Mouse (Mus musculus): ENCODE data around the gene Sh2d3c. TPM values are rescaled to one million over a fixed set of nuclear protein-coding genes. Genes with fewer than 3 reads are reported as not detected.

Sh2d3c gene
- polyA plus RNA-seq, 1 experiment from 2014 or later = 13.1 TPM

- ATAC-seq (ENCODE audit: insufficient number of reproducible peaks, low FRiP score, low TSS enrichment, low read depth) = no peak
- Histone ChIP-seq H3K9me3 (ENCODE audit: control insufficient read depth, low read length) (no peaks in the 10 kb centered on the region), H3K9ac (ENCODE audit: low read length) (no peak overlapping the region), H3K4me3 (ENCODE audit: low read depth, low read length) (no peak overlapping the region), H3K27me3 (ENCODE audit: control insufficient read depth, insufficient read depth, low read length) (no peaks in the 10 kb centered on the region), H3K4me2 (ENCODE audit: low read depth, severe bottlenecking) (no peak overlapping the region), H3K36me3 (ENCODE audit: control insufficient read depth, insufficient read depth, low read length) (no peaks in the 10 kb centered on the region), H3K4me1 (ENCODE audit: control insufficient read depth, insufficient read depth, low read length) (peaks cover 11% of the 10 kb centered on the region; the same call in 1 of the 2 replicates), H3K27ac (replicated peaks; ENCODE audit: low read depth, low read length) (no peak overlapping the region)
- WGBS = 29% methylated on average over 12 of the region's 12 CpGs
- DNase-seq (ENCODE audit: low spot score) = no peak
Measured at GRCm38 (mm10) chr2:32771886-32772285, 51.0 kb downstream of the Sh2d3c start.

GRCm38 (mm10) chr2:32772626-32773279 is 51.9 kb downstream of the Sh2d3c start:
- peaks cover 11% of the 10 kb centered on the region; the same call in 1 of the 2 replicates for H3K4me1 ChIP-seq (ENCODE audit: control insufficient read depth, insufficient read depth, low read length)
- no peaks in the 10 kb centered on the region for H3K36me3 ChIP-seq (ENCODE audit: control insufficient read depth, insufficient read depth, low read length)
- H3K27ac ChIP-seq (replicated peaks; ENCODE audit: low read depth, low read length) = no peak overlapping the region
- no peaks in the 10 kb centered on the region for H3K27me3 ChIP-seq (ENCODE audit: control insufficient read depth, insufficient read depth, low read length)
- ATAC-seq (ENCODE audit: insufficient number of reproducible peaks, low FRiP score, low TSS enrichment, low read depth) = no peak
- no peak overlapping the region for H3K4me3 ChIP-seq (ENCODE audit: low read depth, low read length)
- DNase-seq (ENCODE audit: low spot score) = no peak
- WGBS = 84% methylated on average over 8 of the region's 8 CpGs
- no peaks in the 10 kb centered on the region for H3K9me3 ChIP-seq (ENCODE audit: control insufficient read depth, low read length)
- H3K9ac ChIP-seq (ENCODE audit: low read length) = no peak overlapping the region
- H3K4me2 ChIP-seq (ENCODE audit: low read depth, severe bottlenecking) = no peak overlapping the region

DNA sequence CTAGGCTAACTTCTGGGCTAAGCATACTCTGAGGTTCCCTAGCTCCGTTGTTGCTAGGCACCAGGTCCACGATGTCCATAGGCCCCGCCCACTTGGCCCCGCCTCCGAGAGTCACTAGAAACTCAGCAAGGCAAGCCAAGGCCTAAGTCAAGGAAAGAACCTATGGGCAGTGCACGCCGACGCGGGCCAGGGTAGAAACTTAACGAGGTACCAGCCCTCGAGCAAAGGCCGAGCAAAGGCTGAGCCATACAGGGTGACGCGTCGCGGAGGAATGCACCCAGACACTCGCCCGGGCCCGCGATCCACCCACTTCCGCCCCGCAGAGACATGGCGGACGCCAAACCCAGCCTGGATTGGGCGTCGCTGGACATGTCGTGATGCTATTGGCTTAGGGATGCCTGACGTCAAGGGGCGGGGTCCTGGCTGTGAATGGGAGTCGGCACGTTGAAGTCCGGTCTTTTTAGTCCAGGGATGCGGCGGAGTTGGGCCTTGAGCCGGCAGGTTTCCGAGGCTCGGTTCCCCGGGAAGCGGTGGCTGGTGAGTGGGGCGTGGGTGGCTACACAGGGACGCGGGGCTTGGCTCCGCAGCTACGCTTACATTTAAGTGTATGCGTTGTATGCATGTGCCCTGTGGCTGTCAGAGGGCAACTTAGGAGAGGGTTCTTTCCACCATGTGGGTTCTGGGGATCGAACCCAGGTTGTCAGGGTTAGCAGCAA is 54.7 kb downstream of the Sh2d3c start, which contains the start of the genes Ttc16 and Ptrh1:
Gene Ttc16 (minus strand): TSS at position 275 of the 716 bp plus-strand sequence.
Gene Ptrh1 (plus strand): TSS at position 428 of the 716 bp plus-strand sequence.
- peaks cover 11% of the 10 kb centered on the region; the same call in 1 of the 2 replicates for H3K4me1 ChIP-seq (ENCODE audit: control insufficient read depth, insufficient read depth, low read length)
- no peak within 1 kb of the TSS for H3K27ac ChIP-seq (replicated peaks; ENCODE audit: low read depth, low read length)

GRCm38 (mm10) chr2:32776192-32776591 is 55.3 kb downstream of the Sh2d3c start:
- Histone ChIP-seq H3K4me2 (ENCODE audit: low read depth, severe bottlenecking) (peak overlapping the region; percentile 84), H3K4me3 (ENCODE audit: low read depth, low read length) (peak overlapping the region; percentile 59), H3K4me1 (ENCODE audit: control insufficient read depth, insufficient read depth, low read length) (peaks cover 11% of the 10 kb centered on the region; the same call in 1 of the 2 replicates), H3K27ac (replicated peaks; ENCODE audit: low read depth, low read length) (no peak overlapping the region), H3K36me3 (ENCODE audit: control insufficient read depth, insufficient read depth, low read length) (no peaks in the 10 kb centered on the region), H3K9me3 (ENCODE audit: control insufficient read depth, low read length) (no peaks in the 10 kb centered on the region), H3K27me3 (ENCODE audit: control insufficient read depth, insufficient read depth, low read length) (no peaks in the 10 kb centered on the region), H3K9ac (ENCODE audit: low read length) (peak overlapping the region; percentile 45; the same call in 1 of the 2 replicates)
- 25% methylated on average over 22 of the region's 22 CpGs for WGBS
- ATAC-seq (ENCODE audit: insufficient number of reproducible peaks, low FRiP score, low TSS enrichment, low read depth) (no peak), DNase-seq (ENCODE audit: low spot score) (peak; percentile 29)

More for the DNA sequence above, 54.7 kb downstream of the Sh2d3c start, which contains the start of the genes Ttc16 and Ptrh1:
- ATAC-seq (ENCODE audit: insufficient number of reproducible peaks, low FRiP score, low TSS enrichment, low read depth) (peak; percentile 95), DNase-seq (ENCODE audit: low spot score) (peak; percentile 98)
- H3K9me3 ChIP-seq (ENCODE audit: control insufficient read depth, low read length) = no peaks in the 10 kb centered on the region
- H3K27me3 ChIP-seq (ENCODE audit: control insufficient read depth, insufficient read depth, low read length) = no peaks in the 10 kb centered on the region
- no peaks in the 10 kb centered on the region for H3K36me3 ChIP-seq (ENCODE audit: control insufficient read depth, insufficient read depth, low read length)
- under 1% methylated on average over 46 of the region's 46 CpGs for WGBS
- peak within 1 kb of the TSS; percentile 45; the same call in 1 of the 2 replicates for H3K9ac ChIP-seq (ENCODE audit: low read length)
- peak within 1 kb of the TSS; percentile 59 for H3K4me3 ChIP-seq (ENCODE audit: low read depth, low read length)
- peak within 1 kb of the TSS; percentile 84 for H3K4me2 ChIP-seq (ENCODE audit: low read depth, severe bottlenecking)

DNA sequence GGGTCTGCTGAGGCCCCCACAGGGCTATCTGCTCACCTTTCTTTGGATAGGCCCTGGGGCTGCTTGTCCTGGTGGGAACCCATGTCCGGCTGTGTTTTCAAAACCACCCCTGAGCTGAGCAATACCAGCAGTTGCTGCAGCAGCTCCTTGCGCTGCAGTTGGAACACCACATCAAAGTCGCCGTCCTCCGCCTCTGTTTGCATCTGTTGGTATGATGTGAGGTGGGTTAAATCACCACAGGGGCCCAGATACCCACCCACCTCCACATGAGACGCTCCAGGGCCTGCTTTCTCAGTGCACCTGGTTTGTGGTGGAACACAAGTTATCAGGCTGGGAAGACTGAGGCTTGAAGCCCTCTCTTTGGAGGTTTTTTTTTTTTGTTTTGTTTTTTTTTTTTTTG is 57.2 kb downstream of the Sh2d3c start:
- Histone ChIP-seq H3K9ac (ENCODE audit: low read length) (no peak overlapping the region), H3K4me2 (ENCODE audit: low read depth, severe bottlenecking) (no peak overlapping the region), H3K4me3 (ENCODE audit: low read depth, low read length) (no peak overlapping the region), H3K36me3 (ENCODE audit: control insufficient read depth, insufficient read depth, low read length) (no peaks in the 10 kb centered on the region), H3K4me1 (ENCODE audit: control insufficient read depth, insufficient read depth, low read length) (peaks cover 11% of the 10 kb centered on the region; the same call in 1 of the 2 replicates), H3K9me3 (ENCODE audit: control insufficient read depth, low read length) (no peaks in the 10 kb centered on the region), H3K27me3 (ENCODE audit: control insufficient read depth, insufficient read depth, low read length) (no peaks in the 10 kb centered on the region), H3K27ac (replicated peaks; ENCODE audit: low read depth, low read length) (no peak overlapping the region)
- DNase-seq (ENCODE audit: low spot score) (no peak), ATAC-seq (ENCODE audit: insufficient number of reproducible peaks, low FRiP score, low TSS enrichment, low read depth) (no peak)
- 88% methylated on average over 6 of the region's 6 CpGs for WGBS

DNA sequence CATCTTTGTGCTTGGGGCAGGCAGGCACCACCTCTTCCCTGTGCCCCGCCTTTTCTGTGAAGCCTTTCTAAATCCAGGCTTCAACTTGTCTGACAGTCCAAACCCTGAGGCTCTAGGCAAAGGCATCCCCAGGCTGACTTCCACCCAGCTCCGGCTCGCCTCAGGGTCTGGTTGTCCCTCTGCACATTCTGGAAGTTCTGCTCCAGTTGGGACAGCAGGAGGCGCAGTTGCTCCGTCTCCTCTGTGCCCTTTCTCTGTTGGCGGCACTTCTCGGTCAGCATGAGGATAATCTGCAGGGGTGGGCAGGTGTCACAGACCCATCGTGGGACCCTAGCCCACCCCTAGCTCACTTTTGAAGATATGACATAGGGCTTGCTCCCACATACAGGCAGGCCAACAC is 58.3 kb downstream of the Sh2d3c start:
- Histone ChIP-seq H3K4me2 (ENCODE audit: low read depth, severe bottlenecking) (no peak overlapping the region), H3K4me3 (ENCODE audit: low read depth, low read length) (no peak overlapping the region), H3K9me3 (ENCODE audit: control insufficient read depth, low read length) (no peaks in the 10 kb centered on the region), H3K9ac (ENCODE audit: low read length) (no peak overlapping the region), H3K27ac (replicated peaks; ENCODE audit: low read depth, low read length) (no peak overlapping the region), H3K27me3 (ENCODE audit: control insufficient read depth, insufficient read depth, low read length) (no peaks in the 10 kb centered on the region), H3K4me1 (ENCODE audit: control insufficient read depth, insufficient read depth, low read length) (peaks cover 11% of the 10 kb centered on the region; the same call in 1 of the 2 replicates), H3K36me3 (ENCODE audit: control insufficient read depth, insufficient read depth, low read length) (no peaks in the 10 kb centered on the region)
- ATAC-seq (ENCODE audit: insufficient number of reproducible peaks, low FRiP score, low TSS enrichment, low read depth) = no peak
- WGBS = 19% methylated on average over 8 of the region's 8 CpGs
- peak; percentile 75 for DNase-seq (ENCODE audit: low spot score)

- no peak overlapping the region for H3K27ac ChIP-seq (replicated peaks; ENCODE audit: low read depth, low read length)
- DNase-seq (ENCODE audit: low spot score) (no peak), ATAC-seq (ENCODE audit: insufficient number of reproducible peaks, low FRiP score, low TSS enrichment, low read depth) (no peak)
- WGBS = 89% methylated on average over 6 of the region's 6 CpGs
- H3K4me1 ChIP-seq (ENCODE audit: control insufficient read depth, insufficient read depth, low read length) = peaks cover 11% of the 10 kb centered on the region; the same call in 1 of the 2 replicates
- no peaks in the 10 kb centered on the region for H3K9me3 ChIP-seq (ENCODE audit: control insufficient read depth, low read length)
- H3K36me3 ChIP-seq (ENCODE audit: control insufficient read depth, insufficient read depth, low read length) = no peaks in the 10 kb centered on the region
- no peak overlapping the region for H3K9ac ChIP-seq (ENCODE audit: low read length)
- no peak overlapping the region for H3K4me2 ChIP-seq (ENCODE audit: low read depth, severe bottlenecking)
- H3K27me3 ChIP-seq (ENCODE audit: control insufficient read depth, insufficient read depth, low read length) = no peaks in the 10 kb centered on the region
- H3K4me3 ChIP-seq (ENCODE audit: low read depth, low read length) = no peak overlapping the region
Measured at GRCm38 (mm10) chr2:32779714-32780113, 58.9 kb downstream of the Sh2d3c start.

- Histone ChIP-seq H3K9ac (ENCODE audit: low read length) (no peak overlapping the region), H3K27ac (replicated peaks; ENCODE audit: low read depth, low read length) (no peak overlapping the region), H3K4me2 (ENCODE audit: low read depth, severe bottlenecking) (no peak overlapping the region), H3K36me3 (ENCODE audit: control insufficient read depth, insufficient read depth, low read length) (no peaks in the 10 kb centered on the region), H3K27me3 (ENCODE audit: control insufficient read depth, insufficient read depth, low read length) (no peaks in the 10 kb centered on the region), H3K4me1 (ENCODE audit: control insufficient read depth, insufficient read depth, low read length) (no peaks in the 10 kb centered on the region), H3K4me3 (ENCODE audit: low read depth, low read length) (no peak overlapping the region), H3K9me3 (ENCODE audit: control insufficient read depth, low read length) (no peaks in the 10 kb centered on the region)
- ATAC-seq (ENCODE audit: insufficient number of reproducible peaks, low FRiP score, low TSS enrichment, low read depth) (no peak), DNase-seq (ENCODE audit: low spot score) (no peak)
- 71% methylated on average over 6 of the region's 6 CpGs for WGBS
Measured at GRCm38 (mm10) chr2:32781710-32782109, 60.9 kb downstream of the Sh2d3c start.

All from limb, embryonic 11.5 days (tissue).